Mouse (Mus musculus) olfactory bulb, adult 2 months (tissue): ENCODE measurements around the gene Dock6.

Experiments used
- CTCF ChIP-seq: fragments of 200-500 bp; IDR thresholded peaks from 2 replicates; pipeline ENCODE4 v1.5.1; 2012; ENCODE audit warnings: low read depth, mild to moderate bottlenecking, low read length, moderate library complexity; ENCODE audit not compliant: insufficient read depth
- POLR2A ChIP-seq: fragments of 200-500 bp; IDR thresholded peaks from 2 replicates; pipeline ENCODE4 v1.6.1; 2012; ENCODE audit warnings: mild to moderate bottlenecking, low read depth, low read length, moderate library complexity; ENCODE audit not compliant: insufficient read depth

DNA sequence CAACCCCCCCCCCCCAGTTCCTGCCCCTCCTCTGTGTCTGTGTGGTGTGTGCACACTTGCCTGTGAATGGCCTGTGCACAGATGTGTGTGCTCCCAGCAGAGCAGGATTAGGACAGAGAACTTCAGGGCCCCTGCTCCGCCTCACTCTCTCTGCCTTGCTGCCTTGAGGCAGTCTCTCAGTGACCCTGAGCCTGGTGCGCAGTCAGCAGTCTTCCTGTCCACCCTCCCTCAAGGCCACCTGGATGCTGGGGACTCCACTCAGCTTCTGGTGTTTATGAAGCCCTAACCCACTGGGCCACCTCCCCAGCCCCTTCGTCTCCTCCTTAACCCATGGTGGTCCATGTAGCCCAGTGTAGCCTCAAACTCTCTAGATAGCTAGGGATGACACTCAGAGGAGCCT is 15.3 kb upstream of the Dock6 start:
- no peak for TF ChIP-seq CTCF
- TF ChIP-seq POLR2A: no peak
